Mouse (Mus musculus): ENCODE results near the gene Fbxo6. TPM values are rescaled to one million over a fixed set of nuclear protein-coding genes. Genes with fewer than 3 reads are reported as not detected.
A peak's percentile ranks its signal among the peaks of the same experiment; 100 is the strongest.

The Fbxo6 gene
- polyA plus RNA-seq, 1 experiment from 2014 or later = 16.0 TPM

GRCm38 (mm10) chr4:148139767-148140097, 12.2 kb downstream of the Fbxo6 start:
- no peaks in the 10 kb centered on the region for H3K27me3 ChIP-seq
- peak overlapping the region; percentile 82 for H3K4me2 ChIP-seq
- ATAC-seq (ENCODE audit: low FRiP score) = peak; percentile 17
- peak overlapping the region; percentile 92 for H3K27ac ChIP-seq
- WGBS = under 1% methylated on average over 12 of the region's 12 CpGs
- peaks cover 41% of the 10 kb centered on the region for H3K4me1 ChIP-seq (replicated peaks)
- peak overlapping the region; percentile 63 for H3K4me3 ChIP-seq
- H3K9me3 ChIP-seq = no peaks in the 10 kb centered on the region
- peak overlapping the region; percentile 80 for H3K9ac ChIP-seq
- peaks cover 17% of the 10 kb centered on the region for H3K36me3 ChIP-seq

- Histone ChIP-seq H3K27ac (no peak overlapping the region), H3K4me2 (no peak overlapping the region), H3K36me3 (no peaks in the 10 kb centered on the region), H3K9ac (no peak overlapping the region), H3K27me3 (no peaks in the 10 kb centered on the region), H3K4me3 (no peak overlapping the region), H3K9me3 (no peaks in the 10 kb centered on the region), H3K4me1 (replicated peaks) (peaks cover 49% of the 10 kb centered on the region)
- 65% methylated on average over 8 of the region's 8 CpGs for WGBS
- no peak for ATAC-seq (ENCODE audit: low FRiP score)
Measured at GRCm38 (mm10) chr4:148137503-148137902, 14.4 kb downstream of the Fbxo6 start.

- no peak overlapping the region for H3K27ac ChIP-seq
- 0 out of 2 replicates have a peak, but pooled peaks cover 6% of the 10 kb centered on the region for H3K27me3 ChIP-seq
- 82% methylated on average over 8 of the region's 8 CpGs for WGBS
- H3K36me3 ChIP-seq = no peaks in the 10 kb centered on the region
- H3K9me3 ChIP-seq = no peaks in the 10 kb centered on the region
- H3K4me2 ChIP-seq = no peak overlapping the region
- peaks cover 59% of the 10 kb centered on the region for H3K4me1 ChIP-seq (replicated peaks)
- ATAC-seq (ENCODE audit: low FRiP score) = no peak
- H3K9ac ChIP-seq = no peak overlapping the region
- H3K4me3 ChIP-seq = no peak overlapping the region
Measured at GRCm38 (mm10) chr4:148134988-148135387, 17.0 kb downstream of the Fbxo6 start.

GRCm38 (mm10) chr4:148131497-148132081, 20.4 kb downstream of the Fbxo6 start:
- peaks cover 64% of the 10 kb centered on the region for H3K4me1 ChIP-seq (replicated peaks)
- ATAC-seq (ENCODE audit: low FRiP score) = peak; percentile 70
- 0% methylated on average over 21 of the region's 21 CpGs for WGBS

GRCm38 (mm10) chr4:148130561-148131413, 21.2 kb downstream of the Fbxo6 start, which contains the start of gene Draxin:
TSS of gene Draxin (minus strand) at chr4:148130698.
- Histone ChIP-seq H3K27me3 (0 out of 2 replicates have a peak, but pooled peaks cover 6% of the 10 kb centered on the region), H3K36me3 (peaks cover 5% of the 10 kb centered on the region; the same call in 1 of the 2 replicates), H3K9ac (peak within 1 kb of the TSS; percentile 99), H3K9me3 (no peaks in the 10 kb centered on the region), H3K4me3 (peak within 1 kb of the TSS; percentile 85), H3K27ac (peak within 1 kb of the TSS; percentile 99), H3K4me2 (peak within 1 kb of the TSS; percentile 71), H3K4me1 (replicated peaks) (peaks cover 72% of the 10 kb centered on the region)
- under 1% methylated on average over 79 of the region's 87 CpGs for WGBS
- peak; percentile 70 for ATAC-seq (ENCODE audit: low FRiP score)

More at GRCm38 (mm10) chr4:148131497-148132081, 20.4 kb downstream of the Fbxo6 start:
- H3K4me3 ChIP-seq = peak overlapping the region; percentile 85
- H3K9ac ChIP-seq = peak overlapping the region; percentile 99
- peak overlapping the region; percentile 71 for H3K4me2 ChIP-seq
- 0 out of 2 replicates have a peak, but pooled peaks cover 6% of the 10 kb centered on the region for H3K27me3 ChIP-seq
- H3K36me3 ChIP-seq = peaks cover 5% of the 10 kb centered on the region; the same call in 1 of the 2 replicates
- peak overlapping the region; percentile 99 for H3K27ac ChIP-seq
- H3K9me3 ChIP-seq = no peaks in the 10 kb centered on the region

- peak within 1 kb of the TSS; percentile 85 for H3K4me3 ChIP-seq
- H3K36me3 ChIP-seq = peaks cover 5% of the 10 kb centered on the region; the same call in 1 of the 2 replicates
- peak within 1 kb of the TSS; percentile 99 for H3K9ac ChIP-seq
- peak; percentile 6; the same call in 1 of the 2 replicates for ATAC-seq (ENCODE audit: low FRiP score)
- no peaks in the 10 kb centered on the region for H3K9me3 ChIP-seq
- peak within 1 kb of the TSS; percentile 71 for H3K4me2 ChIP-seq
- peak within 1 kb of the TSS; percentile 99 for H3K27ac ChIP-seq
- 0 out of 2 replicates have a peak, but pooled peaks cover 6% of the 10 kb centered on the region for H3K27me3 ChIP-seq
- H3K4me1 ChIP-seq (replicated peaks) = peaks cover 77% of the 10 kb centered on the region
- WGBS = 1% methylated on average over 18 of the region's 18 CpGs
Measured at GRCm38 (mm10) chr4:148130133-148130532, 21.8 kb downstream of the Fbxo6 start, which contains the start of gene Mad2l2. TSS of gene Mad2l2 (plus strand) at chr4:148130384.

GRCm38 (mm10) chr4:148128672-148129071, 23.3 kb downstream of the Fbxo6 start:
- H3K27ac ChIP-seq = peak overlapping the region; percentile 99
- peaks cover 5% of the 10 kb centered on the region; the same call in 1 of the 2 replicates for H3K36me3 ChIP-seq
- 0 out of 2 replicates have a peak, but pooled peaks cover 6% of the 10 kb centered on the region for H3K27me3 ChIP-seq
- peak overlapping the region; percentile 71 for H3K4me2 ChIP-seq
- peaks cover 85% of the 10 kb centered on the region for H3K4me1 ChIP-seq (replicated peaks)
- no peaks in the 10 kb centered on the region for H3K9me3 ChIP-seq
- 65% methylated on average over 2 of the region's 2 CpGs for WGBS
- H3K4me3 ChIP-seq = peak overlapping the region; percentile 85
- no peak for ATAC-seq (ENCODE audit: low FRiP score)
- H3K9ac ChIP-seq = peak overlapping the region; percentile 99

- peaks cover 90% of the 10 kb centered on the region for H3K4me1 ChIP-seq (replicated peaks)
- ATAC-seq (ENCODE audit: low FRiP score) = no peak
- H3K27me3 ChIP-seq = 0 out of 2 replicates have a peak, but pooled peaks cover 6% of the 10 kb centered on the region
- peak overlapping the region; percentile 99 for H3K9ac ChIP-seq
- H3K9me3 ChIP-seq = no peaks in the 10 kb centered on the region
- peaks cover 5% of the 10 kb centered on the region; the same call in 1 of the 2 replicates for H3K36me3 ChIP-seq
- peak overlapping the region; percentile 85 for H3K4me3 ChIP-seq
- peak overlapping the region; percentile 71 for H3K4me2 ChIP-seq
- H3K27ac ChIP-seq = peak overlapping the region; percentile 99
- 50% methylated on average over 1 of the region's 1 CpGs for WGBS
Measured at GRCm38 (mm10) chr4:148128241-148128640, 23.7 kb downstream of the Fbxo6 start.

- 67% methylated on average over 3 of the region's 3 CpGs for WGBS
- ATAC-seq (ENCODE audit: low FRiP score) = no peak
- H3K4me2 ChIP-seq = no peak overlapping the region
- H3K9me3 ChIP-seq = no peaks in the 10 kb centered on the region
- H3K4me3 ChIP-seq = no peak overlapping the region
- peaks cover 4% of the 10 kb centered on the region; the same call in 1 of the 2 replicates for H3K36me3 ChIP-seq
- H3K4me1 ChIP-seq (replicated peaks) = peaks cover 82% of the 10 kb centered on the region
- H3K9ac ChIP-seq = 0 out of 2 replicates have a peak overlapping the region, but pooled peaks have one; percentile 19
- H3K27me3 ChIP-seq = no peaks in the 10 kb centered on the region
- peak overlapping the region; percentile 83 for H3K27ac ChIP-seq
Measured at GRCm38 (mm10) chr4:148122694-148123066, 29.3 kb downstream of the Fbxo6 start.

- Histone ChIP-seq H3K27ac (peak overlapping the region; percentile 83), H3K36me3 (peaks cover 3% of the 10 kb centered on the region), H3K4me2 (no peak overlapping the region), H3K4me3 (no peak overlapping the region), H3K9me3 (0 out of 2 replicates have a peak, but pooled peaks cover 3% of the 10 kb centered on the region), H3K4me1 (replicated peaks) (peaks cover 77% of the 10 kb centered on the region), H3K9ac (0 out of 2 replicates have a peak overlapping the region, but pooled peaks have one; percentile 19), H3K27me3 (no peaks in the 10 kb centered on the region)
- WGBS = 9% methylated on average over 6 of the region's 6 CpGs
- peak; percentile 76 for ATAC-seq (ENCODE audit: low FRiP score)
Measured at GRCm38 (mm10) chr4:148121982-148122693, 29.8 kb downstream of the Fbxo6 start.

GRCm38 (mm10) chr4:148121362-148121761, 30.6 kb downstream of the Fbxo6 start:
- Histone ChIP-seq H3K4me3 (no peak overlapping the region), H3K4me2 (no peak overlapping the region), H3K9me3 (0 out of 2 replicates have a peak, but pooled peaks cover 3% of the 10 kb centered on the region), H3K27ac (peak overlapping the region; percentile 83), H3K27me3 (no peaks in the 10 kb centered on the region), H3K4me1 (replicated peaks) (peaks cover 69% of the 10 kb centered on the region), H3K36me3 (peaks cover 3% of the 10 kb centered on the region), H3K9ac (no peak overlapping the region)
- ATAC-seq (ENCODE audit: low FRiP score) = peak; percentile 48
- WGBS = 59% methylated on average over 4 of the region's 4 CpGs
